Mouse (Mus musculus) telencephalon, adult 2 months (tissue): Measurements from ENCODE around the gene Ackr1.
A peak's percentile ranks its signal among the peaks of the same experiment; 100 is the strongest.

Experiments used
- DNase-seq: peaks from one replicate; pipeline ENCODE4 v3.0.0-alpha.2; 2011; ENCODE audit warnings: low read depth, low spot score

Gene Ackr1

GRCm38 (mm10) chr1:173333312-173334253 lies at the start of gene Ackr1:
Gene Ackr1, minus strand, starts transcription at chr1:173333750.
- no peak for DNase-seq

GRCm38 (mm10) chr1:173381436-173381835 lies 47.9 kb upstream of the Ackr1 start:
- DNase-seq, result no peak

- DNase-seq, result no peak
Measured at GRCm38 (mm10) chr1:173377380-173378112, 44.0 kb upstream of the Ackr1 start.

- DNase-seq, result no peak
Measured at GRCm38 (mm10) chr1:173374020-173374419, 40.5 kb upstream of the Ackr1 start.

GRCm38 (mm10) chr1:173371586-173371985 lies 38.0 kb upstream of the Ackr1 start:
- DNase-seq, result no peak

- no peak for DNase-seq
Measured at GRCm38 (mm10) chr1:173370456-173370855, 36.9 kb upstream of the Ackr1 start.

- DNase-seq, result no peak
Measured at GRCm38 (mm10) chr1:173369611-173370010, 36.1 kb upstream of the Ackr1 start.

- DNase-seq, result no peak
Measured at GRCm38 (mm10) chr1:173367356-173368046, 34.0 kb upstream of the Ackr1 start, which contains the start of gene Cadm3. Gene Cadm3, minus strand, starts transcription at chr1:173367695.

- no peak for DNase-seq
Measured at GRCm38 (mm10) chr1:173366701-173367355, 33.3 kb upstream of the Ackr1 start.

- DNase-seq, result no peak
Measured at GRCm38 (mm10) chr1:173365970-173366409, 32.4 kb upstream of the Ackr1 start.

GRCm38 (mm10) chr1:173364125-173364800 lies 30.7 kb upstream of the Ackr1 start:
- DNase-seq, result no peak

GRCm38 (mm10) chr1:173363436-173363835 lies 29.9 kb upstream of the Ackr1 start:
- DNase-seq, result no peak

GRCm38 (mm10) chr1:173361651-173362050 lies 28.1 kb upstream of the Ackr1 start:
- DNase-seq, result no peak

- DNase-seq, result no peak
Measured at GRCm38 (mm10) chr1:173359590-173360290, 26.2 kb upstream of the Ackr1 start.

- peak; percentile 84 for DNase-seq
Measured at GRCm38 (mm10) chr1:173357799-173358198, 24.2 kb upstream of the Ackr1 start.

- DNase-seq, result no peak
Measured at GRCm38 (mm10) chr1:173356699-173357098, 23.1 kb upstream of the Ackr1 start.

GRCm38 (mm10) chr1:173355107-173355846 lies 21.7 kb upstream of the Ackr1 start:
- peak; percentile 78 for DNase-seq

GRCm38 (mm10) chr1:173350372-173350957 lies 16.9 kb upstream of the Ackr1 start, which contains the start of gene Aim2:
Gene Aim2, plus strand, starts transcription at chr1:173350879.
- no peak for DNase-seq

- DNase-seq, result no peak
Measured at GRCm38 (mm10) chr1:173349946-173350345, 16.4 kb upstream of the Ackr1 start.
